Mouse (Mus musculus) heart, postnatal 0 days (tissue): ENCODE results near the gene Sbk1.

ENCODE experiments used
- CTCF ChIP-seq: IDR thresholded peaks from 2 replicates; pipeline ENCODE4 v1.5.1; 2016; ENCODE audit warnings: antibody characterized with exemption, control low read depth, low read depth
- EP300 ChIP-seq: IDR thresholded peaks from 2 replicates; pipeline ENCODE4 v1.6.1; 2016; ENCODE audit warnings: antibody characterized with exemption, low read depth

GRCm38 (mm10) chr7:126249146-126249545, 23.3 kb upstream of the Sbk1 start:
- TF ChIP-seq CTCF (no peak), EP300 (no peak)
